Mouse (Mus musculus): Measurements from ENCODE around the gene Icam4. TPM values are rescaled to one million over a fixed set of nuclear protein-coding genes. Genes with fewer than 3 reads are reported as not detected.

The Icam4 gene
- polyA plus RNA-seq, 1 experiment: 1.2 TPM

- Histone ChIP-seq H3K27ac (ENCODE audit: insufficient read depth, low read depth, low read length) (no peak overlapping the region), H3K4me3 (ENCODE audit: insufficient read depth, low read depth, low read length) (no peak overlapping the region), H3K36me3 (ENCODE audit: control insufficient read depth, insufficient read depth, low read length) (no peaks in the 10 kb centered on the region), H3K27me3 (replicated peaks; ENCODE audit: control insufficient read depth, insufficient read depth, low read length) (no peaks in the 10 kb centered on the region), H3K4me1 (ENCODE audit: control insufficient read depth, insufficient read depth, low read length) (no peaks in the 10 kb centered on the region)
- no peak for TF ChIP-seq POLR2A (IDR thresholded peaks at IDR 0.05; ENCODE audit: low read depth, low read length)
- TF ChIP-seq CTCF (conservative IDR thresholded peaks at IDR 0.05; ENCODE audit: insufficient read depth, insufficient read length, low read depth, low read length): no peak
- 83% methylated on average over 2 of the region's 2 CpGs for WGBS
- DNase-seq: no peak
These were observed 10.6 kb upstream of the Icam4 start for GRCm38 (mm10) chr9:21018600-21018999.

- DNase-seq: no peak
- no peak for TF ChIP-seq CTCF (conservative IDR thresholded peaks at IDR 0.05; ENCODE audit: insufficient read depth, insufficient read length, low read depth, low read length)
- no peak for TF ChIP-seq POLR2A (IDR thresholded peaks at IDR 0.05; ENCODE audit: low read depth, low read length)
- H3K27ac ChIP-seq (ENCODE audit: insufficient read depth, low read depth, low read length): no peak overlapping the region
- 80% methylated on average over 3 of the region's 3 CpGs for WGBS
- H3K27me3 ChIP-seq (replicated peaks; ENCODE audit: control insufficient read depth, insufficient read depth, low read length): no peaks in the 10 kb centered on the region
- H3K4me3 ChIP-seq (ENCODE audit: insufficient read depth, low read depth, low read length): no peak overlapping the region
- H3K4me1 ChIP-seq (ENCODE audit: control insufficient read depth, insufficient read depth, low read length): no peaks in the 10 kb centered on the region
- H3K36me3 ChIP-seq (ENCODE audit: control insufficient read depth, insufficient read depth, low read length): no peaks in the 10 kb centered on the region
These were observed 7.8 kb upstream of the Icam4 start for GRCm38 (mm10) chr9:21021363-21021762.

- Histone ChIP-seq H3K27ac (ENCODE audit: insufficient read depth, low read depth, low read length) (no peak overlapping the region), H3K27me3 (replicated peaks; ENCODE audit: control insufficient read depth, insufficient read depth, low read length) (no peaks in the 10 kb centered on the region), H3K4me1 (ENCODE audit: control insufficient read depth, insufficient read depth, low read length) (no peaks in the 10 kb centered on the region), H3K4me3 (ENCODE audit: insufficient read depth, low read depth, low read length) (no peak overlapping the region), H3K36me3 (ENCODE audit: control insufficient read depth, insufficient read depth, low read length) (no peaks in the 10 kb centered on the region)
- DNase-seq: no peak
- TF ChIP-seq CTCF (conservative IDR thresholded peaks at IDR 0.05; ENCODE audit: insufficient read depth, insufficient read length, low read depth, low read length): no peak
- no peak for TF ChIP-seq POLR2A (IDR thresholded peaks at IDR 0.05; ENCODE audit: low read depth, low read length)
- 65% methylated on average over 6 of the region's 6 CpGs for WGBS
These were observed 6.9 kb upstream of the Icam4 start for GRCm38 (mm10) chr9:21022288-21022687.

- H3K36me3 ChIP-seq (ENCODE audit: control insufficient read depth, insufficient read depth, low read length): no peaks in the 10 kb centered on the region
- no peak overlapping the region for H3K4me3 ChIP-seq (ENCODE audit: insufficient read depth, low read depth, low read length)
- no peaks in the 10 kb centered on the region for H3K4me1 ChIP-seq (ENCODE audit: control insufficient read depth, insufficient read depth, low read length)
- DNase-seq: no peak
- WGBS: 86% methylated on average over 1 of the region's 1 CpGs
- TF ChIP-seq POLR2A (IDR thresholded peaks at IDR 0.05; ENCODE audit: low read depth, low read length) (no peak), CTCF (conservative IDR thresholded peaks at IDR 0.05; ENCODE audit: insufficient read depth, insufficient read length, low read depth, low read length) (peak; percentile 39; the same call in 1 of the 2 replicates)
- H3K27ac ChIP-seq (ENCODE audit: insufficient read depth, low read depth, low read length): no peak overlapping the region
- no peaks in the 10 kb centered on the region for H3K27me3 ChIP-seq (replicated peaks; ENCODE audit: control insufficient read depth, insufficient read depth, low read length)
These were observed 6.4 kb upstream of the Icam4 start for GRCm38 (mm10) chr9:21022726-21023125.

GRCm38 (mm10) chr9:21025258-21025810 is 3.8 kb upstream of the Icam4 start:
- no peak for TF ChIP-seq POLR2A (IDR thresholded peaks at IDR 0.05; ENCODE audit: low read depth, low read length)
- TF ChIP-seq CTCF (conservative IDR thresholded peaks at IDR 0.05; ENCODE audit: insufficient read depth, insufficient read length, low read depth, low read length): no peak
- Histone ChIP-seq H3K36me3 (ENCODE audit: control insufficient read depth, insufficient read depth, low read length) (no peaks in the 10 kb centered on the region), H3K4me3 (ENCODE audit: insufficient read depth, low read depth, low read length) (no peak overlapping the region), H3K4me1 (ENCODE audit: control insufficient read depth, insufficient read depth, low read length) (peaks cover 4% of the 10 kb centered on the region; the same call in 1 of the 2 replicates), H3K27ac (ENCODE audit: insufficient read depth, low read depth, low read length) (no peak overlapping the region), H3K27me3 (replicated peaks; ENCODE audit: control insufficient read depth, insufficient read depth, low read length) (no peaks in the 10 kb centered on the region)
- no peak for DNase-seq
- 81% methylated on average over 19 of the region's 19 CpGs for WGBS

GRCm38 (mm10) chr9:21026849-21027248 is 2.3 kb upstream of the Icam4 start:
- Histone ChIP-seq H3K27ac (ENCODE audit: insufficient read depth, low read depth, low read length) (no peak overlapping the region), H3K27me3 (replicated peaks; ENCODE audit: control insufficient read depth, insufficient read depth, low read length) (no peaks in the 10 kb centered on the region), H3K36me3 (ENCODE audit: control insufficient read depth, insufficient read depth, low read length) (no peaks in the 10 kb centered on the region), H3K4me3 (ENCODE audit: insufficient read depth, low read depth, low read length) (no peak overlapping the region), H3K4me1 (ENCODE audit: control insufficient read depth, insufficient read depth, low read length) (peaks cover 4% of the 10 kb centered on the region; the same call in 1 of the 2 replicates)
- TF ChIP-seq CTCF (conservative IDR thresholded peaks at IDR 0.05; ENCODE audit: insufficient read depth, insufficient read length, low read depth, low read length) (no peak), POLR2A (IDR thresholded peaks at IDR 0.05; ENCODE audit: low read depth, low read length) (no peak)
- DNase-seq: no peak
- WGBS: 88% methylated on average over 12 of the region's 12 CpGs

GRCm38 (mm10) chr9:21027774-21028290 is 1.3 kb upstream of the Icam4 start:
- no peak for TF ChIP-seq POLR2A (IDR thresholded peaks at IDR 0.05; ENCODE audit: low read depth, low read length)
- no peak for TF ChIP-seq CTCF (conservative IDR thresholded peaks at IDR 0.05; ENCODE audit: insufficient read depth, insufficient read length, low read depth, low read length)
- H3K4me1 ChIP-seq (ENCODE audit: control insufficient read depth, insufficient read depth, low read length): peaks cover 4% of the 10 kb centered on the region; the same call in 1 of the 2 replicates
- H3K27me3 ChIP-seq (replicated peaks; ENCODE audit: control insufficient read depth, insufficient read depth, low read length): no peaks in the 10 kb centered on the region
- no peak overlapping the region for H3K27ac ChIP-seq (ENCODE audit: insufficient read depth, low read depth, low read length)
- no peak for DNase-seq
- H3K36me3 ChIP-seq (ENCODE audit: control insufficient read depth, insufficient read depth, low read length): no peaks in the 10 kb centered on the region
- no peak overlapping the region for H3K4me3 ChIP-seq (ENCODE audit: insufficient read depth, low read depth, low read length)
- WGBS: 75% methylated on average over 8 of the region's 8 CpGs

Data from kidney, adult 2 months (tissue).